Mouse (Mus musculus): ENCODE measurements around the gene Herc3.
"Not testable (repeated sequence)": the region's sequence is repeated elsewhere in the genome, so short reads cannot be mapped to it uniquely, and the experiment has no call there.

The Herc3 gene

DNA sequence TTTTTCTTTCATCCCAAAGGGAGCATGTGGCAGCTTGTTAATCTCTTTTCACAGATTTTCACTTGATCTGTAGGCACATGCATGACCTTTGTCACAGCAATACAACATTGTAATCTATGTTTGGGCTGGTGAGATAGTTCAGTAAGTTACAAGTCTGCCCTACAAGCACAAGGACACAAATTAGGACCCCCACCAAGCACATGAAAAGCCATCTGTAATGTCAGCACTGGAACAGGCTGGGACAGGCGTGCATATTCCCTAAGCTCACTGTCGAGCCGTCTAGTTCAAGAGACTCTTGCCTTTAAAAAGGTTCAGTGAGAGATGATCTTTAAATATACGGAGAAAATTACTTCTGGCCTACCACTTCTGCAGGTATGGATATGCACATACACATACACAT is 28.3 kb downstream of the Herc3 start:
- DNase-seq (ENCODE audit: low spot score), result no peak

DNA sequence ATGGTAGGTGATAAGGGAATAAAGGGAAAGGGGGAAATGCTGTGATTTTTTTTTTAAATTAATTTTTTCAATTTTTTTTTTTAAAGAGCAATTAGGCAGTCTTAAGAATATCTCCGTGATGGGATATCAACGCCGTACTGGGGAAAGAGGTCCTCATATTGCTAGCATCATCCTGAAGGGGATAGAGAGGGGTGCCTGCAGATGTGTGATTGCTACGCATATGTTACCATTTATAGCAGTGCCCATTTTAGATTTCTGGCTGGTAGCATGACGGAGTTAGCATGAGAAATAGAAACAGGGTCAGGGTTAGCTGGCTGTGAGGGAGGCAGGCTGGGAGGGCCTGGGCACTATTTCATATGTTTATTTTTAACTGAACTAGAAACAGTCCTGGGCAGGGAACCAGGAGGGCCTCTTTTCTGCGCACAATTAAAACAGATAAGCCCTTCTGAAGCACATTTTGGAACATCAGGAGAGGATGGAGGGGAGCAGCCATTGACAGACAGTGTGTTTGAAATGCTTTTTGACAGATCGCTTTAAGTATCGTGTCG is 31.3 kb downstream of the Herc3 start:
- DNase-seq (ENCODE audit: low spot score), result no peak

DNA sequence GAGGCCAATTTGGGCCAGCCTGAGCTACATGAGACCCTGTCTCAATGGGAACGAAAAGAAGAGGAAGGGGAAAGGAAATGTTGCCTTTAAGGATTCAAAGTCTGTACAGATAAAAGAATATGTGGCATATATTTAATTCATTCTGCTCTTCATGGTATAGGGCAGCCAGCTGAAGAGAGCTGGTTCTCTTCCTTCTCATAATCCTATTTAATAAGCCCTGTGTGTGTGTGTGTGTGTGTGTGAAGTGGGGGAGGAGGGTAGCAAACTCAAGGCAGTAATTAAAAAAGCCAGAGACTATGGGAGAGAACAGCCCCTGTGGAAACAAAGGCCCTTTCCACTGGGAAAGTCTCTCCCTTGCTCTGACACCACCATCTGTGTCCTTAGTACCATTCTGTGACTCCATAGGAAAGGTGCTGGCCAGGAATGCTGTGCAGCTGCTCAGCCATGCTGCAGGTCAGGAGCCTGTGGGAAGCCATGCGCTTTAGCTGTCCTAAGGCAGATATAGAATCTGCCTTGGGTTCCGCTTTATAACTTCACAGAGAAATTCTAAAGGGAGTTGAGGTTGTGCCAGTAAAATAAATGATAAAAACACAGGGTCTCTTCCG is 32.5 kb downstream of the Herc3 start:
- DNase-seq (ENCODE audit: low spot score), result no peak

DNA sequence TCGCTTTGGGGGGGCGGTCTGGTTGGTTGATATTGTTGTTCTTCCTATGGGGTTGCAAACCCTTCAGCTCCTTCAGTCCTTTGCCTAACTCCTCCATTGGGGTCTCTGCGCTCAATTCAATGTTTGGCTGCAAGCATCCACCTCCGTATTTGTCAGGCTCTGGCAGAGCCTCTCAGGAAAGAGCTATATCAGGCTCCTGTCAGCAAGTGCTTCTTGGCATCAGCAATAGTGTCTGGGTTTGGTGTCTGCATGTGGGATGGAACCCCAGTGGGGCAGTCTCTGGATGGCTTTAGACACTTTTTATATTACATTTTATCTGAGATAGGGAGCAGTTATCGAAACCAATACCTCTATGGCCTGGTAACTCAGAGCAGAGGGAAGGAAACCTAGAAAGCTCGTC is 36.6 kb downstream of the Herc3 start:
- DNase-seq (ENCODE audit: low spot score), result not testable (repeated sequence)

DNA sequence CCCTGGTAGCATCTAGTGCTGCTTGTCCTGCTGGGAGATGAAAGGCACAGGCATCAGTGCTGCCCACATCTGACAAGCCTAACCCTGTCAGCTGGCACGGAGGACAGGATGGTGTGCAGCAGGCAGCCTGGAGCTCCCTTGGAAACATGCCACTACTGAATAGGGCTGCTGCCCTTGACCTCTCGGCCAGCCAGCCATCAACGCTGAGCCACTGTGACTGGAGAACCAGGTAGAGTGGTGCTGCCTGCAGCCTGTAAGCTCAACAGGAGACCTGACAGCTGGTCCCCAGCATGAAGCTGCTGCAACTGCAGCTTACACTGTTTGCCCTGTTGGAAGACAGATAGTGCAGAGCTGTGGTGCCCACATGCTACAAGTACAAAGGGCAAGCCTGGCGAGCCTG is 48.3 kb downstream of the Herc3 start:
- DNase-seq (ENCODE audit: low spot score), result no peak

DNA sequence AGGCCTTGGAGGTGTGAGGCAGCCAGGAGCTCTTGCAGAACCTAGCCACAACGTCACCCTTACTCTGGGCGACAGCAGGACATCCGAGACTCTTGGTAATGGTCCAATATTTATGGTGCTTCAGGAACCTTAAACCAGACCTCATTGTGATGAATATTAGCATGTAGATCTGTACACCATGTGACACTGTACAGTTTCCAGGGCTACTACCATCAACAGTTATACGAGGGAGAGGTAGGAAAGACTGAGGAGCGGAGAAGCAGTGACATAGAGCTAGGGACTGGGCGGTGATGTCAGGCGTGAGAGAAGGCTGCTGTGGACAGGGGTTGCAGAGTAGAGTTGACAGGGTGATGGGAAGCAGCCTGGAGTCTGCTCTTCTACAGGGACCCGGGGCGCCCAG is 48.7 kb downstream of the Herc3 start:
- DNase-seq (ENCODE audit: low spot score), result no peak

DNA sequence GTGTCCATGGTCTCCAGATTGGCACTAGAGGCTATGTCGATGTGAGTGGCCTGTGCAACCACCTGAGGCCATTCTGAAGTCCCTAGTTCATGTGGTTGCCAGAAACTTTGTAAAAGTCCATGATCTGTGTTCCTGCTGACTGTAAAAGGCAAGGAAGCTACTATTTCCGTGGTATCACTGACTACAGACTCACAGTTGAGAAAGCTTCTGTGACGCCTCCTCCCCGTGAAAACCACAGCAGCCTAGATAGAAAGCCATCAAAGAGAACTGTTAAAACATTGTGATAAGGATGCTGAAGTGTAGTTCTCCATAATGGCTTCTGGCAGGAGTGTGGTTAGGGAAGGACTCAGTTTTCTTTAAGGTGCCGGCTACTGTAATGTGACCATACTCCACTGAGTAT is 49.6 kb downstream of the Herc3 start:
- no peak for DNase-seq (ENCODE audit: low spot score)

DNA sequence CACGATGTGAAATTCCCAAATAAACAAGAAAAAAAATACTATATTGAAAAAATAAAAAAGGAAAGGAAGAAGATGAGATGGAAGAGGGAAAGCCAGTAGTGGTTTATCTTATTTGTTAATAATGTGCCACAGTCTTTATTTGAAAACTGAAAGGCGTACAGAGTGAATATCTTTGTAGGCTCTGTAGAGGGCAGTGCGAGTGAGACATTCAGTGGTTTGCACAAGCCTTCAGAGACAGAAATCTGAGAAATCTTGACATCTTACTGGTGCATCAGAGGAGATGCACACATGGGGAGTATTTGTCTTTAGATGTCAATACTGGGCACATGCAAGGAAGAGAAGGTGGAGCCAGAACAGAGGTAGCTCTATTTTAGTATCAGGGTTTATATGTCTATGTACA is 50.1 kb downstream of the Herc3 start:
- no peak for DNase-seq (ENCODE audit: low spot score)

DNA sequence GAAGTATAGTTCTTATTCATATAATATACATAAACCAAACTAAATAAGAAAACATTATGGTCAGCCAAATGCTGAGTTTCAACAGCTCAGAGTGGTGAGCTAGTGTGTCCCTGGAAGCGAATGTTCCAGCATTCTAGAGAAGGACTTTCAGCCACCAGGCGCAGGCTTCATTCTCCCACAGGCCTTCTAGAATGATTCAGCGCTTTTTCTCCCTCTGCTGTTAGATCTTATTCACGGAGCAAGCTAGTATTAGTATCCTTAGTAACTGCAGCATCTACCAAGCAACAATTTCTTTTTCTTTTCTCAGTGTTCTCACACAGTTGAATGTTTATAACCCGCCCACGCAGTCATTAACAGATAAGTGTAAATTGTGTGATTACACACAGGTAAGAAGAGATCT is 51.0 kb downstream of the Herc3 start:
- no peak for DNase-seq (ENCODE audit: low spot score)

DNA sequence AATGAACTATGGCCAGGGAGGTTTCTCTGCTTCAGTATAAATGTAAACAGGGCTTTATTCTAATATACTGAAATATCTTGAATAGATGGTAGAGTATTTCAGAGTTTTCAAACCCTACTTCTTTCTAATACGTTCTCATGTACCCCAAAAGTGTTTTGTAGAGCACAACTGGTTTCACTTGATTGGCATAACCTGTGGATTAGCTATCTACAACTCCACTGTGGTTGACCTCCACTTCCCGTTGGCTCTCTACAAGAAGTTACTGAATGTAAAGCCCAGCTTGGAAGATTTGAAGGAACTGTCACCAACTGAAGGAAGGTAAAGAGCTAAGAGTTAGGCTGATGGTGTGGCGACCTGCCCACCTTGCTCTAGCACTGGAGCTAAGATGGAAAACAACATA is 58.7 kb downstream of the Herc3 start:
- no peak for DNase-seq (ENCODE audit: low spot score)

DNA sequence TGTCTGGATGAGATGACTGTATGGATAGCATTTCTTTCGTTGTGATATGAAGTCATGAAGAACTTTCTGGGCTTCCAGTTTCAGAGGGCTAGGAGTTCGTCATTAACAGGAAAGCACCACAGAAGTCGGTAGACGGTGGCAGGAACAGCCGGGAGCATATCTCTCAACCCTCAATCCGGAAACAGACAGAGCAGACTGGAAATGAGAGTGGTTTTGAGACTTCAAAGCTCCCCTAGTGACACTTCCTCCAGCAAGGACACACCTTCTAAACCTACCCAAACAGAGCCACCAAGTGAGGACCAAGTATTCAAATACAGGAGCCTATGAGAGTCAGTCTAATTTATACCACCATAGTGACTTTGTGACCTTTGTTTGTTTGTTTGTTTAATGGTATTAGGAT is 62.0 kb downstream of the Herc3 start:
- DNase-seq (ENCODE audit: low spot score), result no peak

DNA sequence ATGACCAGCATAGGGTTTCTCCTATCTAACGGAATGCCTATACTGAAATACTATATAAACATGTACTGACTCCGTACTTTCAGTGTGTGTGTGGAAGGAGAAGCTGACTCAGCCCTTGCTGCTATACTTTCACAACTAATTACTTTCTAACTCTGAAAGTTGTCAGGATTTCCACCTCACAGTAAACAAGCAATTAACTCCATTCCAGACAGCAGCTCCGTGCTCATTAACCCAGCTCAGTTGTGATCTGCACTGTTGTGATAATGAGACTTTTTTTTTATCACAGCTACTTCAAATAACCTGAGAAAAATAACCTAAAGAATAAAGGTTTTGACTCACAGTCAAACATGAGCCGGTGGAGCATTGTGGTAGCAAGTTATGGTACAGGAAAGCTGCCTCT is 63.7 kb downstream of the Herc3 start:
- no peak for DNase-seq (ENCODE audit: low spot score)

DNA sequence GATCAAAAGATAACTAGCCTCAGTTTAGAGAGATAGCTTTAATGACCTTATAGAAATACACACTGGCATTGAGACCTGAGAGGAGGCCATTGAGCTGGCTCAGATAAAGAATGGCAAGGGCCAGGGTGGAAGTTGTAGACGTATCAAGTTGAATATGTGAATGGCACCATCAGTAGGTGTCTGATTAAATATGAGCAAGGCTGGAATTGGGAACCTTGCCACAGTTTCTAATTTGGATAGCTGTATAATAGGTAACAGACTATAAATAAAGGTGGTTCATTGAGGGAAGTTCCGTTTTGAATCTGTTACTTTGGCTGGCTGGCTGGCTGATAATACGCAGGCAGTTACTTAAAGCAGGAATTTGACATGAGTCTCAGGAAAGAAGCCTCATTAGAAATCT is 65.4 kb downstream of the Herc3 start:
- DNase-seq (ENCODE audit: low spot score), result no peak

DNA sequence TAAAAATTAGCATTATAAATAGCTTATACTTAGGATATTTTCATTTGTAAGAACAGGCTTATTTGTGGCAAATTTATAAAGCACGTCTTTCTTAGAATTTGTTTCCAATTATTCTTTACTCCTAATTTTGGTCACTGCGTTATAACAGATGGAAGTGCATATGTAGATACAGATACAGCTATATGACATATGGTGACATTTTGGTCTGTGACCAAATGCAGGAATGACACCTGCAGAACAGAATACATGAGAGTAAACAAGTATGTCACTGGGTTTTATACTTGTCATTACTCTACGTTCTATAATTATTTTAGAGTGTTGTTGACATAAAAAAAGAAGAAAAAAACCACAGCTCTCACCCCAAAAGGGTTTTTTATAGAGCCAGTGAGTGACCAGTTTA is 67.8 kb downstream of the Herc3 start:
- DNase-seq (ENCODE audit: low spot score), result no peak

DNA sequence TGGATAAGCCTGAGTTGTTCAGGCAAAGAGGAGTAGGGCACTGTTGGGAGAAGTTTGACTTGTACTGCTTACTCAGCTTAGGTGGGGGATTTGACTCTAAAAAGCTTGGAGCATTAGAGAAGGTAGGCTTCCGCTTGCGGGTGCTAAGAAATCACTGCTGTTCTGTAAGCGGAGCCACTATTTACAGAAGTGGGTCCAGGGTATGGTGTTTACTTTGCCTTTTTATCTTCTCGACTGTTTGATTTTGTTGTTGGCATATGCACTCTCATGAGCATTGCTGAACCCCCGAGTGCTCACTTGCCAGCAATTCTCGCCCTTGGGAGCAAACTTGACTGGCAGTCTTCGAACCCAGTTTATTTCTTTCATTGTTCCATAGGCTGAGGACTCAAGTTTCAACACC is 69.3 kb downstream of the Herc3 start:
- DNase-seq (ENCODE audit: low spot score), result no peak

DNA sequence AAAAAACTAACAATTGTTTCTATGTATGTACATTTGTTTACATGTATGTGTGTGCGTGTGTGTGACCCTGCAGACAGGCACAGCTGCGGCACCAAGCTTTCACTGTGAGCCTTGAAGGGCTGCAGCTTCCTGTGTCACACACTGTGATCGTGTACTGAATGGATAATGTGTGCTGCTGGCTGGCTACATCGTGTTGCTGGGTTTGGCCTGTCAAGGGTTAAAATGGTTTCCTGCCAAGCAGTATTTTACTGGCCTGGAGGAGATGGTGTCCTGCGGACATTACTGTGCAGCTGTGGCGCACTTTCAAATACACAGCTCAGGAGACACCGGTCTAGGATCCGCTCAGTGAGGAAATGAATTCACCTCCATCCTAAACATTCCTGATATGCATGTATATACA is 71.9 kb downstream of the Herc3 start:
- DNase-seq (ENCODE audit: low spot score), result no peak

DNA sequence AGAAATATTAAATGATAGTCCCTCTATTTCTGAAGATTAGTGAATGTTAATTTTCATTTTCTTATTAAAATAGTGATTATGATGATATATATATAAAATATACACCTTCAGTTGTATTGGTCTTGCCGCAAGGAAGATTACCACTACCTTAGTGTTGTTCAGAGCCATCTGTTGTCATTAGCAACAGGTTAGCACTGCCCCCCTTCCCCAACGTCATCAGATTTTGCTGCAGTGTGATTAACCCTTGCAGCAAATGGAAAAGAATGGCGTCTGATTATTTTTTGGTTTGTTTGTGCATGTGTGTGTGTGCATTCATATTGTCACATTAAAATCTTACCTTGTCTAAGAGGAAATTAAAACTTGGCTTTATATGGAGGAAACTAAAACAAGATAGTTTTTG is 73.3 kb downstream of the Herc3 start:
- DNase-seq (ENCODE audit: low spot score), result no peak

DNA sequence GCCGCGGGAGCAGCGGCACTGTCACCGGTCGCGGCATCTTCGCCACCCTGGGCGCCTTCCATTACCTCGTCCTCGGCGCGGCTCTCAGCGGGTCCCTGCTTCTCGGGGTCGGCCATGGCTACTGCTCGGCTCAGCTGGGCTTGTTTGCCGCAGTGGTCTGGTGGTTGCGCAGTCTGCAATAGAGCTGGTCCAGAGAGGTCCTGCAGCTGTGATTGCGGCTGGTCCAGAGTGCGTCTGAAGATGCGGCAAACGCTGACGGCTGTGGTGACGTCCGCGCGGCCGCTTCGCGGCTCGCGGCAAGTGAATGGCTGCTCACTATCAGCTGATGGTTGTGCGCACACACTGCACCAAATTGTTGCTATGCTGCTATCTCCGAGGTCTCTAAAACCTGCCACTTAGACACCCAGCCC is 75.6 kb downstream of the Herc3 start, which contains the start of gene Nap1l5:
Nap1l5 (minus strand) TSS at position 225 of the 410 bp plus-strand sequence.
- peak; percentile 4 for DNase-seq (ENCODE audit: low spot score)

DNA sequence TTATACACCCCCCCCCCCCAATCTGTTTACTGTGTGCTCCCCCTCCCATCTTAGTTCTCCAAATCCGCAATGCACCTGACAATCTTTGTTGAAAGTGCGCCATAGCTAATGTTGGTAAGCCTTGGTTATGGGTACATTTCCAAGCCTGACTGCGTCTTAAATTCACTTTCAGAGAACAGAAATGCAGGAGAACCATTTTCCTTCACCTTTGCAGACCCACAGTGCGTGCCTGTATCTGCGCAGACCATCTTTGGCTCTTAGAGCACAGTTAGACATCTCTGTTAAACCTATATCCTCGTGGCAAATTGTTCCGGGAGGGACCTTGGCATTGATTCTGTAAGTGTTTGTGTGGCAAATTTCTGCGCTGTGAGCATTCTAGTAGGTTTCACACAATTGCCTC is 76.1 kb downstream of the Herc3 start:
- no peak for DNase-seq (ENCODE audit: low spot score)

DNA sequence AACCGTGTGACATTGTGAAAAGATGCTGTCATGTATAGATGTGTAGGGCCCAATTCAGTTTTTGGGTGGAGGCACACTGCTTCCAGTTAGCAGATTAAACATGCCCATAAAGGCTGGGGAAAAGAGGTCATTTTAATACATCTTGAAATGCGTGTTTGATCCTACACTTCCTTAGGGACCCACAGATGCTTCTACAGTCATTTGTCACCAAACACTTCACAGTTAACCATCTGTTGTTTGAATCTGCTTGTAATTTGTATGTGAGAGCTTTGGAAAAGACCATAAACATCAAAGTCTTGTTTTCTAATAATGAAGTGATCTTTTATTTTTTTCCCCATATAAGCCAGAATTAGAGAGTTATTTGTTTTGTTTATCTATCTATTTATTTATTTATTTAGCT is 76.5 kb downstream of the Herc3 start:
- no peak for DNase-seq (ENCODE audit: low spot score)

DNA sequence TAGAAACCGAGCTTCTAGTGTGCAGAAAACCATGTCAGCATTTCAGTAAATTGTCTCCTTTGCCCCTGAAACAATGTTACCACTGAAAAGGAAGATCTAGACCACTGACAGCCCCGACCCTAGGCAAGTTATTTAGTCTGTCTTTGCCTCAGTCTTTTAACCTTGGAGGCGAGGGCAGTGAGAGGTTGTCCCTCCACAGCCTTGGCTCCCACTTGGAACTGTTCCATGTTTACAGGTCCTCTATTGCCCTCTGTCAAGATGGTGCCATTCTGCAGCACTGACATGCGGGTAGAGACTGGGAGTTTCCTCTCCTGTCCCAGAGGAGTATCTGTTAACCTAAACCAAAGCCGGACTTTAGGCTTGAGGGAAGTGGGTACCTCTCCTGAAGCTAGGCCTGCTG is 81.6 kb downstream of the Herc3 start:
- no peak for DNase-seq (ENCODE audit: low spot score)

DNA sequence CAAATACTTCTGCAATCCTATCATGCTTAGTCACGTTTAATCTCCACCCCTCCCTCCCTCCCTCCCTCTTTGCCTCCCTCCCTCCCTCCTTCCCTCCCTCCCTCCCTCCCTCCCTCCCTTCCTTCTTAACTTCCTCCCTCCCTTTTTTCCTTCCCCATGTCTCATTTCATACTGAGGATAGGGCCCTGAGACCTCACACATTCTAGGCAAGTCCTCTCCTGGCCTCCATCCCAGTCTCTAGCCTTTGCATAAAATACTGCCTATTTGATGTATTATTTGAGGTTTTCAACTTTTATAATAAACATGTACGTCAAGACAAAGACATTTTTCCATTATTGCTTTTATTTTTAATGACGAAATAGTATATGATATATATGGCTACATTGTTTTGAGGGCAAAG is 82.3 kb downstream of the Herc3 start:
- no peak for DNase-seq (ENCODE audit: low spot score)

DNA sequence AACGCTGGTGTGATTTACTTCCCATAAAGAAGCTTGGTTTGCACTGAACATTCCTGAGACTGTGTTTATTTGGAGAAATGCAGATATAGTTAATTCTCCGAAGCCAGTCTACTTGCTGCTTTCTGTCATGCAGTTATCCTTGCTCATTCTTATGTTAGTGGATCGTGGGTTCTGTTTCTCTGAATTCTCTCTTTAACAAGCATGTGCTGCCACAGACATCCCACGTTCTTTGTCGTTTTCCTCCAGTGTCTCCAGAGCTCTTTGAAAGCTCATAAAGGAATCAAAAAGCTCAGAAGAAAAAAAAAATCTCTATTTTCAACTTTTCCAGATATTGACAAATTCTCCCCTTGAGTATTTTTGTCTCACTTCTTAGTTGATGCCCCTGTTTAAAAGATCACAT is 82.7 kb downstream of the Herc3 start:
- no peak for DNase-seq (ENCODE audit: low spot score)

DNA sequence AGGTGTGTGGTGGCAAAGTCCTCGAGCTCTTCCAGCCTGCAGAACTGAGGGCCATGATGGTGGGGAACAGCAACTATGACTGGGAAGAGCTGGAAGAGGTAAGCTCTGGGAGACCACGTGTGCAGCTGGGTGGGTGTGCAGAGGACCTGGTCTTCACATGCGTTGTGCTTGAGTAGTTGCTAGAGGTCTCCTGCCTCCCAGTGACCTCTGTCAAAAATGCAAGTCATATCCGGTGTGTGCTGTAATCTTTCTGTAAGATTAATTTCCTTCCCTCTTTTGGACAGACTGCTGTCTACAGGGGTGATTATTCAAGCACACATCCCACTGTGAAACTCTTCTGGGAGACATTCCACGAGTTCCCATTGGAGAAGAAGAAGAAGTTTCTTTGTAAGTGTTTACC is 85.2 kb downstream of the Herc3 start:
- DNase-seq (ENCODE audit: low spot score), result no peak

DNA sequence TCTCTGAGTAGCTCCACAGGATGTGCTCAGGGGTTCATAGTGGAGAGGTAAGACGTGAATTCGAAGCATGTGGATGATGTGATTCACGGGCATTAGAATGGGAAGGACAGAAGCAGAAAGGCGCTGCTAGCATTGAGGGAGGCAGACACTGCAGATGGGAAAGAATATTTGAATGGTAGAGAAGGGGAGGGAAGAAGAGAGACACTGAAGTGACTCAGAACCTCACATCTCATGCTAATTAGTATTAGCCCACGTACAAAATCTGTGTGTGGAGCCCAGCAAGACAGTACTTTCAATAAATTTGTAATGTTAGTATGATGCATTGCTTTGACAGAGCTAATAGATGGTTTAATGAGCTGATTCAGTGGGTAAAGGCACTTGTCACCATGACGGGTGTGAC is 89.5 kb downstream of the Herc3 start:
- no peak for DNase-seq (ENCODE audit: low spot score)
